Mouse (Mus musculus) spleen, adult 2 months (tissue): ENCODE measurements around the gene Ddx25.

Experiments used
- CTCF ChIP-seq: fragments of 200-500 bp; IDR thresholded peaks from 2 replicates; pipeline ENCODE4 v1.5.1; 2011; ENCODE audit warnings: mild to moderate bottlenecking, inconsistent platforms; ENCODE audit not compliant: insufficient read depth, insufficient read length, insufficient replicate concordance; ENCODE audit errors: extremely low read depth
- POLR2A ChIP-seq: fragments of 200-500 bp; IDR thresholded peaks from 2 replicates; pipeline ENCODE4 v1.6.1; 2011; ENCODE audit warnings: low read depth, low read length, inconsistent platforms

DNA sequence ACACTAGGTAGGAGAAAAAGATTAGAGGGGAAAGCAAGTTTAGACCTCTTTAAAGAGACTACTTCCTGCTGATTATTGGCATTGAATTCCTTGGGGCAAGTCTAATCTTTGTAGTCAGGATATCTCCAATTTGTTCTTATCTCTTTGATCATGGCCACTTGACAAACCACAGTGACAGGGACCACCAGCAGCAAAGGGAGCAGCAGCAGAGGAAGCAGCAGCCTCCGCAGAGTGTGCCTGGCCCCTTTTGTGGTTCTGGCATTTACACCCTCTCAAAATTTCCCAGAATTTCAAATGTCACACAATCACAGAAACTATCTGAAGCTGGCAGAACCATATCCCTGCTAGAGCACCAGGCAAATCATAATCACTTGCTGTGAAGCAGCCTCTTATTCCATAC, 29.3 kb upstream of the Ddx25 start:
- no peak for TF ChIP-seq POLR2A
- TF ChIP-seq CTCF: no peak
